Mouse (Mus musculus) ES-E14 (cell line): ENCODE results near the gene Ptger4. TPM values are rescaled to one million over a fixed set of nuclear protein-coding genes. Genes with fewer than 3 reads are reported as not detected.
A peak's percentile ranks its signal among the peaks of the same experiment; 100 is the strongest.
"Not testable (repeated sequence)": the region's sequence is repeated elsewhere in the genome, so short reads cannot be mapped to it uniquely, and the experiment has no call there.

ENCODE experiments used
- DNase-seq: peaks from one replicate; pipeline ENCODE4 v3.0.0-alpha.2; 2013; ENCODE audit warnings: low read depth, low spot score
- H3K27ac ChIP-seq: 2 replicates; pipeline ENCODE4 v1.5.1; 2012; ENCODE audit warnings: low read depth, mild to moderate bottlenecking, low read length, moderate library complexity, mixed read lengths; ENCODE audit not compliant: poor library complexity, insufficient read depth, severe bottlenecking
- H3K36me3 ChIP-seq: 2 replicates; pipeline ENCODE4 v1.6.1; 2012; ENCODE audit warnings: mild to moderate bottlenecking, low read length, moderate library complexity, mixed read lengths; ENCODE audit not compliant: control insufficient read depth, poor library complexity, insufficient read depth, severe bottlenecking
- H3K4me1 ChIP-seq, 2 experiments: fragments of 150-350 bp in 1 of 2; sonication (generic) in 1 of 2; 2 replicates each; pipeline ENCODE4 v1.6.1; 2012; ENCODE audit warnings: low read length in 2 of 2, mild to moderate bottlenecking in 1 of 2, mixed read lengths in 1 of 2; ENCODE audit not compliant: control insufficient read depth in 2 of 2, insufficient read depth in 2 of 2, poor library complexity in 1 of 2
- H3K4me3 ChIP-seq, 2 experiments: fragments of 150-350 bp in 1 of 2; sonication (generic) in 1 of 2; 2 replicates each; pipeline ENCODE4 v1.5.1; 2012; ENCODE audit warnings: low read length in 2 of 2, low read depth in 1 of 2, mild to moderate bottlenecking in 1 of 2, mixed read lengths in 1 of 2; ENCODE audit not compliant: insufficient read depth in 1 of 2, poor library complexity in 1 of 2, severe bottlenecking in 1 of 2
- H3K9ac ChIP-seq: 2 replicates; pipeline ENCODE4 v1.6.1; 2012; ENCODE audit warnings: low read depth, mild to moderate bottlenecking, low read length, mixed read lengths; ENCODE audit not compliant: poor library complexity, insufficient read depth, severe bottlenecking
- H3K9me3 ChIP-seq: fragments of 150-350 bp; sonication (generic); 2 replicates; pipeline ENCODE4 v1.6.1; 2012; ENCODE audit warnings: low read depth, mild to moderate bottlenecking, low read length; ENCODE audit not compliant: control insufficient read depth, insufficient read depth
- CHD2 ChIP-seq: IDR thresholded peaks from 2 replicates; pipeline ENCODE4 v1.6.1; 2014; ENCODE audit warnings: mild to moderate bottlenecking, low read depth, low read length, inconsistent platforms
- HCFC1 ChIP-seq: IDR thresholded peaks from 2 replicates; pipeline ENCODE4 v1.6.1; 2012; ENCODE audit warnings: low read length, inconsistent platforms, borderline replicate concordance; ENCODE audit not compliant: insufficient read depth
- MAFK ChIP-seq: IDR thresholded peaks from 2 replicates; pipeline ENCODE4 v1.6.1; 2014; ENCODE audit warnings: mild to moderate bottlenecking, low read depth, low read length, inconsistent platforms; ENCODE audit not compliant: insufficient read depth
- ZC3H11A ChIP-seq: IDR thresholded peaks from 2 replicates; pipeline ENCODE4 v1.6.1; 2012; ENCODE audit warnings: low read depth, mild to moderate bottlenecking, inconsistent platforms, low read length, borderline replicate concordance
- ZNF384 ChIP-seq: IDR thresholded peaks from 2 replicates; pipeline ENCODE4 v1.6.1; 2012; ENCODE audit warnings: low read depth, low read length, inconsistent platforms
- in situ Hi-C, 2 experiments: fragments of 600-800 bp; cut with MboI; formaldehyde crosslinking; loops; one replicate each; pipeline ENCODE4 v1.15.1; 2025; ENCODE audit warnings: low sequenced_read_pairs in 2 of 2, inconsistent platforms in 1 of 2; ENCODE audit not compliant: unreplicated experiment in 2 of 2
- total RNA-seq: library from RNA; depleted of rRNA; stranded (reverse); fragments of 300-350 nt; gene quantifications from 2 replicates; pipeline ENCODE4 v1.2.3, GENCODE M21; 2012

The Ptger4 gene
- total RNA-seq, 1 experiment, result 2.0 TPM

GRCm38 (mm10) chr15:5235527-5235926 lies 8.5 kb downstream of the Ptger4 start:
- Histone ChIP-seq H3K4me1 (peaks cover 0 to 10% of the 10 kb centered on the region in 2 experiments; a peak in 1 of 4 replicates), H3K9ac (no peak overlapping the region), H3K9me3 (no peaks in the 10 kb centered on the region), H3K36me3 (no peaks in the 10 kb centered on the region), H3K27ac (no peak overlapping the region), H3K4me3 (peak overlapping the region in 1 of 2 experiments; percentile 3; a peak in 1 of 4 replicates)
- no peak for TF ChIP-seq ZC3H11A
- peak; percentile 92 for TF ChIP-seq MAFK
- TF ChIP-seq ZNF384, result no peak
- TF ChIP-seq HCFC1, result no peak
- in situ Hi-C loops, result loop anchor here (10.0 to 25.0 kb wide), 3 partner anchors 679 to 977 kb away; no protein-coding TSS in a partner anchor
- DNase-seq, result no peak

GRCm38 (mm10) chr15:5234659-5235058 lies 9.3 kb downstream of the Ptger4 start:
- Histone ChIP-seq H3K4me1 (peaks cover 0 to 10% of the 10 kb centered on the region in 2 experiments; a peak in 1 of 4 replicates), H3K9ac (peak overlapping the region; percentile 61), H3K9me3 (no peaks in the 10 kb centered on the region), H3K27ac (no peak overlapping the region), H3K36me3 (no peaks in the 10 kb centered on the region), H3K4me3 (peak overlapping the region; percentile 39 to 48)
- in situ Hi-C loops, result loop anchor here (10.0 to 25.0 kb wide), 3 partner anchors 680 to 978 kb away; no protein-coding TSS in a partner anchor
- TF ChIP-seq ZNF384 (no peak), CHD2 (no peak), ZC3H11A (no peak), HCFC1 (no peak), MAFK (no peak)
- DNase-seq, result no peak

GRCm38 (mm10) chr15:5230746-5231145 lies 13.2 kb downstream of the Ptger4 start:
- not testable (repeated sequence) for H3K9ac ChIP-seq, H3K27ac ChIP-seq, H3K36me3 ChIP-seq, DNase-seq, H3K9me3 ChIP-seq
- H3K4me1 ChIP-seq, result peaks cover 0 to 10% of the 10 kb centered on the region in 2 experiments; a peak in 1 of 4 replicates
- in situ Hi-C loops, result loop anchor here (10.0 to 25.0 kb wide), 3 partner anchors 684 to 982 kb away; no protein-coding TSS in a partner anchor
- peak; percentile 52 for TF ChIP-seq ZNF384
- H3K4me3 ChIP-seq, result peak overlapping the region in 1 of 2 experiments; percentile 23; a peak in 1 of 4 replicates

- no peak for TF ChIP-seq ZC3H11A
- Histone ChIP-seq H3K9me3 (no peaks in the 10 kb centered on the region), H3K9ac (no peak overlapping the region), H3K27ac (no peak overlapping the region), H3K4me1 (no peaks in the 10 kb centered on the region), H3K36me3 (peaks cover 2% of the 10 kb centered on the region), H3K4me3 (no peak overlapping the region)
- in situ Hi-C loops, result no loop called here
- DNase-seq, result no peak
Measured at GRCm38 (mm10) chr15:5220491-5220890, 23.5 kb downstream of the Ptger4 start.

GRCm38 (mm10) chr15:5209116-5209515 lies 34.9 kb downstream of the Ptger4 start:
- Histone ChIP-seq H3K36me3 (no peaks in the 10 kb centered on the region; the same call in 1 of the 2 replicates), H3K27ac (no peak overlapping the region), H3K9ac (no peak overlapping the region), H3K9me3 (no peaks in the 10 kb centered on the region), H3K4me3 (no peak overlapping the region), H3K4me1 (no peaks in the 10 kb centered on the region)
- TF ChIP-seq CHD2, result no peak
- no peak for TF ChIP-seq MAFK
- TF ChIP-seq ZNF384, result no peak
- no peak for TF ChIP-seq HCFC1
- TF ChIP-seq ZC3H11A, result no peak
- in situ Hi-C loops, result no loop called here
- no peak for DNase-seq
